Mouse (Mus musculus): ENCODE results near the gene Gm20695.

DNA sequence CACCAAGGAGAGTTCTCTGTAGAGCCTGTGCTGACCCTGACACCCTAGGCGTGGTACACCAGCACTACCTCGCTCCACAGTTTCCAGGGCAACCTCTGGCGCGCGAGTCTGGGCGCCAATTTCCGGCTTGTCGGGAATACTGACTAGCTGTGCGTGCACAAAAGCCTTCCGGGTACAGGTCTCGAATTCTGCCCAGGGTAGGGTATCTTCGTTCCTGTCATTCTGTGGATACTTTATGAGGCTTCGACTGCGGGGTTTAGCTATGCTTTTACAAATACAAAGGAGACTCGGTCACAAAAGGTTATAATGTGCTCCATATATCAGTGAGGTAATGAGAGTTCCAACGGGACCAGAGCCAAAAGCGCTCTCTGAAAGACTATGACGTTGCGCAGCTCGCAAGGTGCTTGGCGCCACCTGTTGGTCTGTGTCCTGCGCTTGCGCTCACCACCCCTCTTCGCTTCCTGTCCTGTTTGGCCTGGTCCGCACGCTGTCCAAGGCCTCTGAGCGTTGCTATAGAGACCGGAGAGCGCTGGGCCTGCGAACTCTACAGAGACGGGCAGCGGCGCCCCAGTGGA, 24.2 kb downstream of the Gm20695 start, which contains the start of the genes 1700037C18Rik and Cluap1:
- TF ChIP-seq CTCF (IDR thresholded peaks at IDR 0.05) (peak; percentile 90), EP300 (IDR thresholded peaks at IDR 0.05) (no peak)
